Mouse (Mus musculus): Measurements from ENCODE around the gene Casc4. TPM values are rescaled to one million over a fixed set of nuclear protein-coding genes. Genes with fewer than 3 reads are reported as not detected.

Gene Casc4
- 1 to 10 TPM; 3.1 to 3.6 TPM for polyA plus RNA-seq (2017; shearing (Covaris generic))

GRCm38 (mm10) chr2:121866632-121867050 is at the start of gene Casc4:
TSS of gene Casc4 (plus strand) at chr2:121866970.
- peak; percentile 82 for ATAC-seq

GRCm38 (mm10) chr2:121821787-121822186 is 45.0 kb upstream of the Casc4 start:
- ATAC-seq = no peak

GRCm38 (mm10) chr2:121824653-121825052 is 42.1 kb upstream of the Casc4 start:
- no peak for ATAC-seq

- ATAC-seq = no peak
Measured at GRCm38 (mm10) chr2:121826189-121826588, 40.6 kb upstream of the Casc4 start.

- ATAC-seq = no peak
Measured at GRCm38 (mm10) chr2:121828411-121828810, 38.4 kb upstream of the Casc4 start.

- ATAC-seq = peak; percentile 53
Measured at GRCm38 (mm10) chr2:121832484-121832894, 34.3 kb upstream of the Casc4 start.

GRCm38 (mm10) chr2:121834926-121835325 is 31.8 kb upstream of the Casc4 start:
- ATAC-seq = no peak

GRCm38 (mm10) chr2:121841453-121841852 is 25.3 kb upstream of the Casc4 start:
- ATAC-seq = no peak

- no peak for ATAC-seq
Measured at GRCm38 (mm10) chr2:121842249-121842648, 24.5 kb upstream of the Casc4 start.

- no peak for ATAC-seq
Measured at GRCm38 (mm10) chr2:121846050-121846449, 20.7 kb upstream of the Casc4 start.

GRCm38 (mm10) chr2:121852045-121852444 is 14.7 kb upstream of the Casc4 start:
- no peak for ATAC-seq

GRCm38 (mm10) chr2:121853974-121854373 is 12.8 kb upstream of the Casc4 start:
- ATAC-seq = no peak

- ATAC-seq = no peak
Measured at GRCm38 (mm10) chr2:121859380-121859980, 7.3 kb upstream of the Casc4 start.

- peak; percentile 80 for ATAC-seq
Measured at GRCm38 (mm10) chr2:121866071-121866601, 634 bp upstream of the Casc4 start.

GRCm38 (mm10) chr2:121867051-121867928 is 520 bp downstream of the Casc4 start:
- ATAC-seq = peak; percentile 10

- no peak for ATAC-seq
Measured at GRCm38 (mm10) chr2:121879506-121879905, 12.7 kb downstream of the Casc4 start.

- ATAC-seq = no peak
Measured at GRCm38 (mm10) chr2:121885509-121886106, 18.8 kb downstream of the Casc4 start.

GRCm38 (mm10) chr2:121886406-121886805 is 19.6 kb downstream of the Casc4 start:
- no peak for ATAC-seq

- ATAC-seq = no peak
Measured at GRCm38 (mm10) chr2:121888720-121889497, 22.1 kb downstream of the Casc4 start.

- ATAC-seq = no peak
Measured at GRCm38 (mm10) chr2:121895261-121895660, 28.5 kb downstream of the Casc4 start.

GRCm38 (mm10) chr2:121896825-121897224 is 30.1 kb downstream of the Casc4 start:
- ATAC-seq = no peak

- ATAC-seq = no peak
Measured at GRCm38 (mm10) chr2:121909975-121910374, 43.2 kb downstream of the Casc4 start.

All from CD4-positive, CD25-positive, alpha-beta regulatory T cell, adult 4 months (primary cell).